In the genomic region with DNA sequence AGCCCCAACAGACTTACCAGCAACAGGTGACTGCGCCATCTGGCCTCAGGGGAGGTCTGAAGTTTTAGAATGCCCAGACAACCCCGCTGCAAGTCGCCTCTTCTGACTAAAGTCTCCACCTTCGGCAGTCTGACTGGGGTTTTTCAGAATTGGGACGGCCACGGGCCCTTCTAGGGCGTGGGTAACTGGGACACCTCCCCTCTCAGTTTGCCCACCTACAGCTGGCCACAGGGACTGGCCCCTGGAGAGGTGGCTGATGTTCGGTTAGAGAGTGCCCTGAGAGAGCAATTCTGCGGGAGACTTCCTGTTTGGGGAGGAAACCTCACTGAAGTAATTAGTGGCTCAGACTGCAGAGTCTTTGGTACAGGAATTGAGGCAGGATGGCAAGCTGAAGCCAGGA, we compare ENCODE assay signal across 9 mouse cellular contexts. TPM values are rescaled to one million over a fixed set of nuclear protein-coding genes. Genes with fewer than 3 reads are reported as not detected.
DNase-seq lines count a peak whose midpoint lies in the region; ATAC-seq lines count a peak whose summit lies in the region.
"Had no signal": no experiment of that assay in that cellular context is flagged by ENCODE, and none has a peak within 500 bp of the region (broad histone marks: within the 10 kb centered on the region; RNA-seq: fewer than 3 reads in every experiment).

No protein-coding gene starts in this region.

- peak overlapping the region; percentile 62 for H3K27ac ChIP-seq in forebrain, embryonic 10.5 days
- no peak overlapping the region for H3K27ac ChIP-seq in forebrain, embryonic 11.5 days (ENCODE audit: low read depth, low read length)
- no peak overlapping the region for H3K27ac ChIP-seq in hindbrain, embryonic 12.5 days
- no peak overlapping the region for H3K27ac ChIP-seq in forebrain, embryonic 16.5 days (ENCODE audit: low read length)
- H3K27ac ChIP-seq: midbrain, embryonic 13.5 days had no signal

- no peaks in the 10 kb centered on the region for H3K9me3 ChIP-seq in forebrain, embryonic 10.5 days
- H3K9me3 ChIP-seq in forebrain, embryonic 11.5 days (ENCODE audit: control insufficient read depth, low read length): no peaks in the 10 kb centered on the region
- no peaks in the 10 kb centered on the region for H3K9me3 ChIP-seq in hindbrain, embryonic 12.5 days (replicated peaks)
- no peaks in the 10 kb centered on the region for H3K9me3 ChIP-seq in forebrain, embryonic 16.5 days (ENCODE audit: control insufficient read depth, low read length)
- H3K9me3 ChIP-seq: midbrain, embryonic 13.5 days had no signal

- H3K4me2 ChIP-seq in forebrain, embryonic 11.5 days (ENCODE audit: low read depth, low read length, severe bottlenecking): no peak overlapping the region
- no peak overlapping the region for H3K4me2 ChIP-seq in hindbrain, embryonic 12.5 days (replicated peaks)
- H3K4me2 ChIP-seq in forebrain, embryonic 16.5 days (ENCODE audit: low read length): no peak overlapping the region
- H3K4me2 ChIP-seq: midbrain, embryonic 13.5 days had no signal

- no peaks in the 10 kb centered on the region for H3K36me3 ChIP-seq in forebrain, embryonic 10.5 days (replicated peaks)
- H3K36me3 ChIP-seq in forebrain, embryonic 11.5 days (ENCODE audit: control insufficient read depth, insufficient read depth, low read length): no peaks in the 10 kb centered on the region
- no peaks in the 10 kb centered on the region for H3K36me3 ChIP-seq in hindbrain, embryonic 12.5 days
- H3K36me3 ChIP-seq in forebrain, embryonic 16.5 days (ENCODE audit: control insufficient read depth, insufficient read depth): no peaks in the 10 kb centered on the region
- H3K36me3 ChIP-seq: midbrain, embryonic 13.5 days had no signal

- no peak for DNase-seq in forebrain, embryonic 10.5 days (ENCODE audit: extremely low spot score, low spot score)
- DNase-seq in forebrain, embryonic 11.5 days (ENCODE audit: low spot score): no peak
- DNase-seq in c-Kit-positive CD71-negative TER-119-negative erythroid progenitor cells, embryonic 14.5 days (ENCODE audit: low read depth): peak; percentile 30
- DNase-seq in heart, postnatal 14 days: peak; percentile 33 to 35
- no peak for DNase-seq in right cerebral cortex, postnatal 36 days (ENCODE audit: low spot score in 2 of 2)

- no peak overlapping the region for H3K9ac ChIP-seq in forebrain, embryonic 11.5 days (ENCODE audit: low read length)
- no peak overlapping the region for H3K9ac ChIP-seq in hindbrain, embryonic 12.5 days
- no peak overlapping the region for H3K9ac ChIP-seq in forebrain, embryonic 16.5 days (replicated peaks; ENCODE audit: low read depth, low read length)
- H3K9ac ChIP-seq: midbrain, embryonic 13.5 days had no signal

- H3K27me3 ChIP-seq in forebrain, embryonic 10.5 days (ENCODE audit: poor library complexity, severe bottlenecking): peaks cover 7% of the 10 kb centered on the region
- H3K27me3 ChIP-seq in forebrain, embryonic 11.5 days (ENCODE audit: control insufficient read depth, insufficient read depth, low read length): no peaks in the 10 kb centered on the region
- peaks cover 1% of the 10 kb centered on the region for H3K27me3 ChIP-seq in hindbrain, embryonic 12.5 days
- H3K27me3 ChIP-seq in forebrain, embryonic 16.5 days (replicated peaks; ENCODE audit: control insufficient read depth, insufficient read depth, low read length): no peaks in the 10 kb centered on the region

- WGBS in forebrain, embryonic 10.5 days: 50% methylated on average over 9 of the region's 9 CpGs
- WGBS in forebrain, embryonic 11.5 days: 66% methylated on average over 9 of the region's 9 CpGs
- WGBS in hindbrain, embryonic 12.5 days: 54% methylated on average over 9 of the region's 9 CpGs
- 59% methylated on average over 9 of the region's 9 CpGs for WGBS in forebrain, embryonic 16.5 days

- ATAC-seq in forebrain, embryonic 11.5 days (replicated peaks; ENCODE audit: low FRiP score): no peak
- peak; percentile 22 for ATAC-seq in megakaryocyte-erythroid progenitor cell, adult 5-6 weeks (replicated peaks; ENCODE audit: low FRiP score, low TSS enrichment, poor library complexity, severe bottlenecking)
- ATAC-seq in hindbrain, embryonic 12.5 days (ENCODE audit: low FRiP score): no peak
- no peak for ATAC-seq in forebrain, embryonic 16.5 days
- ATAC-seq: midbrain, embryonic 13.5 days had no signal

- H3K4me3 ChIP-seq in forebrain, embryonic 10.5 days: no peak overlapping the region
- no peak overlapping the region for H3K4me3 ChIP-seq in forebrain, embryonic 11.5 days (ENCODE audit: low read depth, low read length)
- no peak overlapping the region for H3K4me3 ChIP-seq in hindbrain, embryonic 12.5 days
- H3K4me3 ChIP-seq in forebrain, embryonic 16.5 days (replicated peaks; ENCODE audit: low read length): no peak overlapping the region
- H3K4me3 ChIP-seq: midbrain, embryonic 13.5 days had no signal

- intact Hi-C loops in heart, postnatal 14 days (cut with DNase I): no loop called here

- H3K4me1 ChIP-seq in forebrain, embryonic 10.5 days: 0 out of 2 replicates have a peak, but pooled peaks cover 7% of the 10 kb centered on the region
- no peaks in the 10 kb centered on the region for H3K4me1 ChIP-seq in forebrain, embryonic 11.5 days (replicated peaks; ENCODE audit: control insufficient read depth, insufficient read depth, low read length)
- no peaks in the 10 kb centered on the region; the same call in 1 of the 2 replicates for H3K4me1 ChIP-seq in hindbrain, embryonic 12.5 days
- no peaks in the 10 kb centered on the region for H3K4me1 ChIP-seq in forebrain, embryonic 16.5 days (replicated peaks; ENCODE audit: control insufficient read depth, insufficient read depth, low read length)
- H3K4me1 ChIP-seq: midbrain, embryonic 13.5 days had no signal

RNA-seq across cellular contexts. Expression of a gene that starts 13.8 kb away (rescaled TPM):
- 3.4 and 3.5 TPM in 2 replicates for polyA plus RNA-seq in forebrain, embryonic 10.5 days (2016; fragmentation: Nextera tagmentation; extraction: Ambion mirVana)
- polyA plus RNA-seq in forebrain, embryonic 11.5 days (2014; fragmentation: Nextera tagmentation; extraction: Ambion mirVana): 2.8 and 3.2 TPM in 2 replicates
- 10 to 100 TPM; 29.6 to 32.7 TPM for total RNA-seq in heart, postnatal 14 days (2021)
- 120 and 172 TPM in 2 replicates for total RNA-seq in megakaryocyte-erythroid progenitor cell, adult 5-6 weeks (2014; fragmentation: Nextera tagmentation)
- total RNA-seq in megakaryocyte-erythroid progenitor cell, adult 5-6 weeks (2017): 28.2 and 43.0 TPM in 2 replicates
- polyA plus RNA-seq in hindbrain, embryonic 12.5 days (2016; fragmentation: Nextera tagmentation; extraction: Ambion mirVana): 2.4 and 3.6 TPM in 2 replicates
- polyA plus RNA-seq in forebrain, embryonic 16.5 days (2015; fragmentation: Nextera tagmentation; extraction: Ambion mirVana): 2.8 and 3.4 TPM in 2 replicates

Comparison
In these comparisons a context has a peak if more than half of its experiments do, and no peak if none do; other contexts are left out.
1. DNase-seq: peak in c-Kit-positive CD71-negative TER-119-negative erythroid progenitor cells, embryonic 14.5 days (single experiment) and heart, postnatal 14 days (2 of 2); none in forebrain, embryonic 10.5 days (single experiment), forebrain, embryonic 11.5 days (single experiment) and right cerebral cortex, postnatal 36 days (0 of 2).